Mouse (Mus musculus) small intestine, adult 2 months (tissue): ENCODE measurements around the gene Tcta. TPM values are rescaled to one million over a fixed set of nuclear protein-coding genes. Genes with fewer than 3 reads are reported as not detected.

Experiments
- H3K27ac ChIP-seq: fragments of 200-500 bp; 2 replicates; pipeline ENCODE4 v1.5.1; 2012; ENCODE audit warnings: low read depth, low read length, control low read depth, inconsistent platforms; ENCODE audit not compliant: insufficient read depth
- H3K27me3 ChIP-seq: fragments of 200-500 bp; 2 replicates; pipeline ENCODE4 v1.6.1; 2012; ENCODE audit warnings: mild to moderate bottlenecking, moderate library complexity, low read length, inconsistent platforms; ENCODE audit not compliant: control insufficient read depth, insufficient read depth
- H3K36me3 ChIP-seq: fragments of 200-500 bp; 2 replicates; pipeline ENCODE4 v1.6.1; 2012; ENCODE audit warnings: mild to moderate bottlenecking, low read length, control low read depth, inconsistent platforms; ENCODE audit not compliant: control insufficient read depth, insufficient read depth
- H3K4me1 ChIP-seq: fragments of 200-500 bp; 2 replicates; pipeline ENCODE4 v1.6.1; 2012; ENCODE audit warnings: low read length, inconsistent platforms, mixed read lengths; ENCODE audit not compliant: control insufficient read depth, insufficient read depth, insufficient read length
- H3K4me3 ChIP-seq: fragments of 200-500 bp; 2 replicates; pipeline ENCODE4 v1.5.1; 2012; ENCODE audit warnings: low read depth, mild to moderate bottlenecking, control low read depth, inconsistent platforms, low read length, moderate library complexity
- CTCF ChIP-seq: fragments of 200-500 bp; IDR thresholded peaks from 2 replicates; pipeline ENCODE4 v1.5.1; 2012; ENCODE audit warnings: low read depth, mild to moderate bottlenecking, control low read depth, inconsistent platforms, low read length, moderate library complexity, mixed read lengths; ENCODE audit not compliant: insufficient replicate concordance, insufficient read length; ENCODE audit errors: extremely low read depth
- POLR2A ChIP-seq: fragments of 200-500 bp; IDR thresholded peaks from 2 replicates; pipeline ENCODE4 v1.6.1; 2012; ENCODE audit warnings: low read depth, mild to moderate bottlenecking, control low read depth, inconsistent platforms, low read length, moderate library complexity
- WGBS: fragments of 180-500 bp; shearing (Covaris S2); methylation state at CpG from one replicate; pipeline ENCODE4 v1.1.7; 2018; 5-methylcytosine and 5-hydroxymethylcytosine counted together
- polyA plus RNA-seq: library from polyadenylated mRNA; depleted of rRNA; stranded (reverse); fragments of >200 nt; gene quantifications from 2 replicates; pipeline ENCODE4 v1.2.3, GENCODE M21; 2012

Gene Tcta
- polyA plus RNA-seq, 1 experiment = 36.7 TPM

GRCm38 (mm10) chr9:108266261-108266935 lies 39.6 kb downstream of the Tcta start:
- Histone ChIP-seq H3K4me1 (peaks cover 31% of the 10 kb centered on the region; the same call in 1 of the 2 replicates), H3K4me3 (no peak overlapping the region), H3K27ac (no peak overlapping the region), H3K36me3 (no peaks in the 10 kb centered on the region), H3K27me3 (no peaks in the 10 kb centered on the region)
- no peak for TF ChIP-seq CTCF
- no peak for TF ChIP-seq POLR2A
- WGBS = 80% methylated on average over 10 of the region's 10 CpGs

GRCm38 (mm10) chr9:108264191-108264921 lies 41.6 kb downstream of the Tcta start:
- H3K27ac ChIP-seq = peak overlapping the region; percentile 74
- peaks cover 26% of the 10 kb centered on the region; the same call in 1 of the 2 replicates for H3K4me1 ChIP-seq
- peak overlapping the region; percentile 77 for H3K4me3 ChIP-seq
- 7% methylated on average over 10 of the region's 10 CpGs for WGBS
- H3K36me3 ChIP-seq = no peaks in the 10 kb centered on the region
- no peaks in the 10 kb centered on the region for H3K27me3 ChIP-seq
- 0 out of 2 replicates have a peak, but pooled peaks have one; percentile 14 for TF ChIP-seq CTCF
- no peak for TF ChIP-seq POLR2A

GRCm38 (mm10) chr9:108263690-108264190 lies 42.2 kb downstream of the Tcta start, which contains the start of gene Dag1:
TSS of gene Dag1 (minus strand) at chr9:108263958.
- Histone ChIP-seq H3K27me3 (no peaks in the 10 kb centered on the region), H3K36me3 (no peaks in the 10 kb centered on the region), H3K4me1 (peaks cover 25% of the 10 kb centered on the region; the same call in 1 of the 2 replicates), H3K4me3 (peak within 1 kb of the TSS; percentile 77), H3K27ac (peak within 1 kb of the TSS; percentile 87)
- under 1% methylated on average over 71 of the region's 71 CpGs for WGBS
- TF ChIP-seq CTCF (no peak), POLR2A (peak; percentile 78)

- H3K27ac ChIP-seq = peak overlapping the region; percentile 87
These were observed 42.8 kb downstream of the Tcta start for GRCm38 (mm10) chr9:108263131-108263681.

GRCm38 (mm10) chr9:108262494-108263049 lies 43.4 kb downstream of the Tcta start:
- H3K27me3 ChIP-seq = no peaks in the 10 kb centered on the region
- 14% methylated on average over 11 of the region's 11 CpGs for WGBS
- TF ChIP-seq CTCF = no peak
- no peak for TF ChIP-seq POLR2A
- H3K36me3 ChIP-seq = no peaks in the 10 kb centered on the region
- H3K4me3 ChIP-seq = peak overlapping the region; percentile 77
- peak overlapping the region; percentile 87 for H3K27ac ChIP-seq
- peaks cover 21% of the 10 kb centered on the region; the same call in 1 of the 2 replicates for H3K4me1 ChIP-seq

More at GRCm38 (mm10) chr9:108263131-108263681, 42.8 kb downstream of the Tcta start:
- under 1% methylated on average over 59 of the region's 62 CpGs for WGBS
- Histone ChIP-seq H3K36me3 (no peaks in the 10 kb centered on the region), H3K4me3 (peak overlapping the region; percentile 77), H3K4me1 (peaks cover 23% of the 10 kb centered on the region; the same call in 1 of the 2 replicates), H3K27me3 (no peaks in the 10 kb centered on the region)
- no peak for TF ChIP-seq CTCF

- 26% methylated on average over 7 of the region's 7 CpGs for WGBS
- Histone ChIP-seq H3K4me3 (peak overlapping the region; percentile 17; the same call in 1 of the 2 replicates), H3K27me3 (no peaks in the 10 kb centered on the region), H3K27ac (no peak overlapping the region), H3K36me3 (no peaks in the 10 kb centered on the region), H3K4me1 (peaks cover 18% of the 10 kb centered on the region; the same call in 1 of the 2 replicates)
- TF ChIP-seq POLR2A (no peak), CTCF (no peak)
These were observed 44.1 kb downstream of the Tcta start for GRCm38 (mm10) chr9:108261865-108262264.
